Mouse (Mus musculus) neural tube, embryonic 14.5 days (tissue): Measurements from ENCODE around the gene Ephb1. TPM values are rescaled to one million over a fixed set of nuclear protein-coding genes. Genes with fewer than 3 reads are reported as not detected.

ENCODE experiments used
- ATAC-seq: fragments of 200-750 bp; cut with Nextera tagmentation; 2 replicates; pipeline ENCODE4 v1.8.0; 2017; ENCODE audit warnings: low read depth, mild to moderate bottlenecking, moderate TSS enrichment, moderate library complexity
- H3K27ac ChIP-seq: fragments of 300-500 bp; sonication (generic); 2 replicates; pipeline ENCODE4 v1.5.1; 2014; ENCODE audit warnings: low read depth, mild to moderate bottlenecking, control low read depth, low read length, moderate library complexity, mixed read lengths
- H3K27me3 ChIP-seq: fragments of 300-500 bp; sonication (generic); 2 replicates; pipeline ENCODE4 v1.6.1; 2014; ENCODE audit warnings: low read length; ENCODE audit not compliant: control insufficient read depth, insufficient read depth
- H3K36me3 ChIP-seq: fragments of 300-500 bp; sonication (generic); 2 replicates; pipeline ENCODE4 v1.6.1; 2014; ENCODE audit warnings: low read length, mixed read lengths; ENCODE audit not compliant: control insufficient read depth, insufficient read depth
- H3K4me1 ChIP-seq: fragments of 300-500 bp; sonication (generic); 2 replicates; pipeline ENCODE4 v1.6.1; 2014; ENCODE audit warnings: low read length; ENCODE audit not compliant: control insufficient read depth, insufficient read depth
- H3K4me2 ChIP-seq: fragments of 300-500 bp; sonication (generic); 2 replicates; pipeline ENCODE4 v1.6.1; 2014; ENCODE audit warnings: mild to moderate bottlenecking, low read depth, low read length, control low read depth
- H3K4me3 ChIP-seq: fragments of 300-500 bp; sonication (generic); 2 replicates; pipeline ENCODE4 v1.5.1; 2014; ENCODE audit warnings: low read depth, low read length, control low read depth, mixed read lengths
- H3K9ac ChIP-seq: fragments of 300-500 bp; sonication (generic); replicated peaks from 2 replicates; pipeline ENCODE4 v1.6.1; 2014; ENCODE audit warnings: low read depth, mild to moderate bottlenecking, control low read depth, low read length, mixed read lengths
- H3K9me3 ChIP-seq: fragments of 300-500 bp; sonication (generic); 2 replicates; pipeline ENCODE4 v1.6.1; 2016; ENCODE audit warnings: low read length; ENCODE audit not compliant: control insufficient read depth
- WGBS: fragments of 180-500 bp; shearing (Covaris S2); extraction: QIAGEN DNeasy Blood & Tissue Kit; methylation state at CpG from one replicate; pipeline ENCODE4 v1.1.7; 2014; 5-methylcytosine and 5-hydroxymethylcytosine counted together
- polyA plus RNA-seq: library from polyadenylated mRNA; unstranded; fragments of >200 nt; fragmentation: Nextera tagmentation; extraction: Ambion mirVana; gene quantifications from 2 replicates; pipeline ENCODE4 v1.2.1, GENCODE M21; 2014

Gene Ephb1
- polyA plus RNA-seq, 1 experiment from 2014 or later = 48.7 TPM

DNA sequence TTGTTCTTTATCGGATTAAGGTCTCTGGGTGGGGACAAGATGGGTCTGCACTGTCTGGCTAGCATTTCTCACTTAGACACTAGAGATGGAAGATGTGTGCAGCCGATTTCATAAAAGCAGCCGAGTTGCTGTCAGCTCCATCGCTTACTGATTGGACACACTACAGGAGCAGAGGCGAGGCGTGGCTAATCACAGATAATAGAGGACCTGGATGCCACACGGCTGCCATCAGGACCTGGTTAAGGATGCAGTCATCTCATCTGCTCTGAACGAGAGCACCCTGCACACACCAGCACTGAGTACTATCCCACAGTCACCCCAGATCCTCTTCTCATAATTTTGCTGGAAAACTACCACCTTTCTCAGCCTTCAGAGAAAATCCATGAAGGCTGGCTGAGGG is 419.6 kb downstream of the Ephb1 start:
- ATAC-seq = no peak

DNA sequence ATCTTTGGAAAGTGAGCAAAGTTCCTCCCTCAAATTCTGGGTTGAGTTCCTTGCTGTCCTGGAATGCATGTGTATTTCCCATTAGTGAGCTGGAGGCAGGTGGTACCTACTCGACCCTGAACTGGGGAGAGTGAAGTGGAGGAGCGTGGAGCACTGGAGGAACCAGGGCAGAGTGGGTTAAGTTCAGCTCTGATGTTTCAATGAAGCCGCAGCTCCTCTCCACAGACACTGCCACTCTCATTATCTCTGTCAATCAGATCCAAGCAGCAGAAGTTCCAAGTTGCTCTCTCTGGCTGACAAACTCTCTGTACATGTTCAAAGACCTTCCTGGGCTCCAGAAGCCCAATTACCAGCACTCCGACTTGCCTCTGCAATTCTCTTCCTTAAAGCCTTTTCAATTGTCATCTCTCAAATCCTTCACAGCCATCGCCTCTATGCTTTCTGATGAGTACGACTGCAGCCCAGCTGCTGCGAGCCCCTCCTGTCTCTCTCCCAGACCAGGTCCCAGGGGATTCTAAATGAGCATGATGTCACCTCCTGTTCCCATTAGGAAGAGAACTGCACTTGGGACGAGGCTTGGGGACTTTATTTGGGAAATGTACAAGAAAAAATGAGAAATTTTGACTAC is 420.4 kb downstream of the Ephb1 start:
- Histone ChIP-seq H3K36me3 (no peaks in the 10 kb centered on the region), H3K4me1 (no peaks in the 10 kb centered on the region), H3K27ac (no peak overlapping the region), H3K4me2 (no peak overlapping the region), H3K4me3 (no peak overlapping the region), H3K9ac (no peak overlapping the region), H3K27me3 (no peaks in the 10 kb centered on the region), H3K9me3 (no peaks in the 10 kb centered on the region)
- ATAC-seq = no peak
- 47% methylated on average over 8 of the region's 8 CpGs for WGBS

More for the DNA sequence above, 419.6 kb downstream of the Ephb1 start:
- H3K27me3 ChIP-seq = no peaks in the 10 kb centered on the region
- H3K9ac ChIP-seq = no peak overlapping the region
- no peaks in the 10 kb centered on the region for H3K4me1 ChIP-seq
- no peak overlapping the region for H3K27ac ChIP-seq
- H3K4me2 ChIP-seq = no peak overlapping the region
- H3K9me3 ChIP-seq = no peaks in the 10 kb centered on the region
- no peaks in the 10 kb centered on the region for H3K36me3 ChIP-seq
- 36% methylated on average over 8 of the region's 8 CpGs for WGBS
- no peak overlapping the region for H3K4me3 ChIP-seq

DNA sequence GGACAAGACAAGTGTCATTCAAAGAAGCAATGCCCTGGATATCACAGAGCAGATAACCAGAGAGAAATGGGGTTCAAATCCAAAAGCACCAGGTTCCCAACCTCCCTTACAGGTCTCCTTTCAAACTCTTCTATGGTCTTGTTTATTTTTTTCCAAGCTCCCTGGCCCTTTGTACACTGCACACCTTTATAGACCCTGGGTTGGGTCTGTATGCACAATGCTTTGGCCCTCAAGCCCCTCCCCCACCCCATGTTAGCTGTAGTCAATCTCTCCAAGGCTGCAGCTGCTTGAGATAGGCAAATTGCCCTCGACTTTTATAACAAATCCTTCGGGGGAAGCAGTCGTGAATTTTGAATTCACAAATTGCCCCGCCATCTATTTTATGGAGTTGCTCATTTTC is 429.7 kb downstream of the Ephb1 start:
- Histone ChIP-seq H3K27ac (no peak overlapping the region), H3K4me1 (no peaks in the 10 kb centered on the region), H3K4me2 (no peak overlapping the region), H3K9me3 (no peaks in the 10 kb centered on the region), H3K9ac (no peak overlapping the region), H3K36me3 (no peaks in the 10 kb centered on the region), H3K27me3 (no peaks in the 10 kb centered on the region), H3K4me3 (no peak overlapping the region)
- ATAC-seq = no peak
- WGBS = 45% methylated on average over 4 of the region's 4 CpGs

DNA sequence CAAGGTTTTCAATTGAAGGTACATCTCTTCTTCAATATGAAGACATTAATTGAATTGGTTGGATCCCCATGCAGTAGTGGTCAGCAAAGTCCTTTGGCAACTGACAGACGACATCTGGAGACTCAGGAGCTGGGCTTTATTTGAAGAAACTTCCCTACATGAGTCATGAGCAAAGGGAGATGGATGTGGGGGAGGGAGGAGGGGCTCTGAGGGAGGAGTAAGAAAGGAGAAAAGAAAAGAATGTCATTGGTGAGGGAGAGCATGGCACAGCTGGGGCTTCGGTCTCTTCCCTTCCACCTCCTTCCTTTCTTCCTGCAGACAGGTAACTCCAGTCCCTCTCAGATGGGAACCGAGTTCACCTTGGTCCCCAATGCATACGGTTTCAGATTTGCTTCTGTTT is 431.6 kb downstream of the Ephb1 start:
- no peak for ATAC-seq
- Histone ChIP-seq H3K27me3 (no peaks in the 10 kb centered on the region), H3K9me3 (no peaks in the 10 kb centered on the region), H3K4me2 (no peak overlapping the region), H3K4me3 (no peak overlapping the region), H3K27ac (no peak overlapping the region), H3K36me3 (no peaks in the 10 kb centered on the region), H3K4me1 (no peaks in the 10 kb centered on the region), H3K9ac (no peak overlapping the region)
- WGBS = 81% methylated on average over 4 of the region's 4 CpGs

- Histone ChIP-seq H3K9me3 (no peaks in the 10 kb centered on the region), H3K4me1 (no peaks in the 10 kb centered on the region), H3K9ac (no peak overlapping the region), H3K4me3 (no peak overlapping the region), H3K27ac (no peak overlapping the region), H3K36me3 (no peaks in the 10 kb centered on the region), H3K4me2 (no peak overlapping the region), H3K27me3 (no peaks in the 10 kb centered on the region)
- ATAC-seq = no peak
- WGBS = 88% methylated on average over 5 of the region's 5 CpGs
Observed at GRCm38 (mm10) chr9:101919324-101919723, 435.2 kb downstream of the Ephb1 start.

DNA sequence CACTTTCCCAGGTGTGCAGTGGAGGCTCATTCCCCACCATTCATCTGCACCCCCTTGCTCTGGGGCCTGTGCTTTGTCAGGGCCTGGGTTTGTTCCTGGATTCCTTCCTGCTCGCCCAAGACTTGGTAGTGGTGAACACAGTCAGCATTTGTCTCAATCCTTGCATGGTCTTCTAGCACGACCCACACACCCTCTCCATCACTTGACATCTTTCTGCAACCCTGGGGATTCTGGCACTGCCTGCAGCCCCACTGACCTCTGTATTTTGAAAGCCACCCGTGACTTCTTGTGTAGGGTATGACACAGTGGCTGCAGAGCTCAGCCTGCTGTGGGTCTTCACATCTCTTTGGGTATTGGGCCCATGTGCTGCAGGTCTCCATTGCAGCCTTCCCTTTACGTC is 435.7 kb downstream of the Ephb1 start:
- Histone ChIP-seq H3K4me2 (no peak overlapping the region), H3K9ac (no peak overlapping the region), H3K36me3 (no peaks in the 10 kb centered on the region), H3K4me1 (no peaks in the 10 kb centered on the region), H3K27me3 (no peaks in the 10 kb centered on the region), H3K9me3 (no peaks in the 10 kb centered on the region), H3K27ac (no peak overlapping the region), H3K4me3 (no peak overlapping the region)
- 89% methylated on average over 4 of the region's 4 CpGs for WGBS
- no peak for ATAC-seq

DNA sequence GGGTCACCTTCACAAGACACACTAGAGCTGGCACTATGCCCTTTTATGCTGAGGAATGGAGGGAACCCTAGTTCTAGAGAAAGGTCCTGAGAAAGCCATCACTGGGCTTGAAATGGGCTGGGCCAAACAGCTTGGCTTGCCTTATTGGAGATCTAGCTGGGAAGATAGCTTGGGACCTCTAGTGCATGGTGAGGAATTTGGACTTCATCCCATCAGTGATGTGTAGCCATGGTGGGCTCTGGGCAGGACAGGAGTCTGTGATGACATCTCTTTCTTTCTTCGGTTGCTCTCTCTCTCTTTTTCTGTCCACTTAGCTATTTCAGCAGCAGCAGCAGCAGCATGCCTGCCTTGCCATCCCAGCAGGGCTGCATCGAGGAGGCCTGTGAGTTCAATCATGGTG is 439.4 kb downstream of the Ephb1 start:
- no peak for ATAC-seq
- Histone ChIP-seq H3K4me1 (peaks cover 7% of the 10 kb centered on the region), H3K4me3 (no peak overlapping the region), H3K36me3 (no peaks in the 10 kb centered on the region), H3K9me3 (no peaks in the 10 kb centered on the region), H3K27ac (no peak overlapping the region), H3K9ac (no peak overlapping the region), H3K27me3 (no peaks in the 10 kb centered on the region), H3K4me2 (no peak overlapping the region)
- WGBS = 83% methylated on average over 2 of the region's 2 CpGs

DNA sequence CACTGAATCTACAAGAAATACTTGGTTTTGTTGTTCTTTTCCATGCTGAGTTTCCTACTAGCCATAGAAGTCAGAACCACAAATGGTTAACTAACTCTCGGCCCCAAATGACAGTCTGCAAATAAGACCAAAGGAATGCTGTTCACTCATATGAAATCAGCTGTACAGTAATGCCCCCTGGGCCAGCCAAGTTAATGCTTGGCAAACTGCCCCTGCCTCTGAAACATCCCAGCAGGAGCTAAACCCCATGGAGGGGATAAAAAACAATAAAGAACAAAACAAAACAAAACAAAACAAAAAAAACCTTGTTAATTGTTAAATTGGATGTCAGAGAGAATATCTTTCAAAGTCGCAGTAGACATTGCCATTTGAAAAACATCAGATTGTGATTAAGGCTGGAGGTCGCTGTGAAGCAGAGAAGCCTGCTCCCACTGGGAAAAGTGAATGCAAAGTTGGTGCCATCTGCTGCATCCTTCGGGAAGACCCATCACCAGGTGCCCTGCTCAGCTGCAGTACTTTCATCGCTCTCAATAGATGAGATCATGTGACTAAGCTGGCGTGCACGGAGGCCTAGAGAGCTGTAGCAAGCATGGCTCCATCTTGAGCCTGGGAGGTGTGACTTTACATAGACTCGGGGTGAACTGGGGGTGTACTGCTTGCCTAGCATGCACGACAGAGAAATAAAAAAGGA is 443.2 kb downstream of the Ephb1 start:
- Histone ChIP-seq H3K4me2 (no peak overlapping the region), H3K4me3 (no peak overlapping the region), H3K27me3 (no peaks in the 10 kb centered on the region), H3K9me3 (no peaks in the 10 kb centered on the region), H3K4me1 (peaks cover 24% of the 10 kb centered on the region), H3K36me3 (no peaks in the 10 kb centered on the region), H3K27ac (no peak overlapping the region), H3K9ac (no peak overlapping the region)
- peak; percentile 85 for ATAC-seq
- 28% methylated on average over 9 of the region's 9 CpGs for WGBS

DNA sequence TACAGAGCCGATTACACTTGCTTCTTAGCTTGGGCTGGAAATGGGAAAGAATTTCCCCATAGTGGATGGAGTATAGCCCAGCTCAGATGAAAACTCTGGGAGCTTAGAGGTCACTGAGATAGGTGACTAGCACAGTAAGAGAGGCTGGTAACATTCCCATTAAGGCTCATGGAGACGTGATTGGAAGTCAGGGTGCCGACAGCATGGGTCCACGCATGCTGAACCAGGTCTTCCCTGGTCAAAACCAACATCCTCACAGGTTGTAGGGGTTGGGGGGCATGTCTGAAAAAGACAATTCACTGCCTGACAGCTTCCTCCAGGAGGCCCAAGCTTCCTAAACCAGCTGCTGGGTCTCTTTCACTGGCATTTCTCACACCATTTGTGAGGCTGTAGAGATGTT is 445.0 kb downstream of the Ephb1 start:
- Histone ChIP-seq H3K36me3 (no peaks in the 10 kb centered on the region), H3K9ac (no peak overlapping the region), H3K4me3 (no peak overlapping the region), H3K27me3 (no peaks in the 10 kb centered on the region), H3K9me3 (no peaks in the 10 kb centered on the region), H3K4me2 (no peak overlapping the region), H3K4me1 (peaks cover 24% of the 10 kb centered on the region), H3K27ac (no peak overlapping the region)
- ATAC-seq = no peak
- WGBS = 79% methylated on average over 4 of the region's 4 CpGs
